Mouse (Mus musculus) ES-CJ7 (cell line): ENCODE data around the gene D430041D05Rik.
"Not testable (repeated sequence)": the region's sequence is repeated elsewhere in the genome, so short reads cannot be mapped to it uniquely, and the experiment has no call there.

Source experiments
- DNase-seq: peaks from one replicate; pipeline ENCODE4 v3.0.0; 2011; ENCODE audit warnings: low read depth, low spot score

The D430041D05Rik gene

GRCm38 (mm10) chr2:104121681-104122504 lies 288.9 kb downstream of the D430041D05Rik start:
- DNase-seq: no peak

DNA sequence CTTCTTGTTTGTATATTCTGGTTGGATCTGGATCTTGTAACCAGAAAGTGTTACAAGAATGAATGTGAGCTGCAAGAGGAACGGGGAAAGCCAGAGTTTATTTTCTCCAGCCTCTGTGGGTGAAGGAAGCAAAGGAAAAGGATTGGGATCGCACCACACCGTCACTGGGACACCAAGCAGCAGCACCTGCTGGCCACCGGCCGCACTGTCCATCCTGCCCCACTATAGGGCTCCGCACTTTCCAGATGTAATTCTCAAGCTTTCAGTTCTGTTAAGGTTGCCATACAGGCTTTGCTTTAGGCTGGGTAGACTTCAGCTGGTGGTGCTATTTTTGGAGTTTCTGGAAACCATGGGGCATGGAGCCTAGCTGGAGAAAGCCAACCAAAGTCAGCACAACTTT lies 290.5 kb downstream of the D430041D05Rik start:
- no peak for DNase-seq

DNA sequence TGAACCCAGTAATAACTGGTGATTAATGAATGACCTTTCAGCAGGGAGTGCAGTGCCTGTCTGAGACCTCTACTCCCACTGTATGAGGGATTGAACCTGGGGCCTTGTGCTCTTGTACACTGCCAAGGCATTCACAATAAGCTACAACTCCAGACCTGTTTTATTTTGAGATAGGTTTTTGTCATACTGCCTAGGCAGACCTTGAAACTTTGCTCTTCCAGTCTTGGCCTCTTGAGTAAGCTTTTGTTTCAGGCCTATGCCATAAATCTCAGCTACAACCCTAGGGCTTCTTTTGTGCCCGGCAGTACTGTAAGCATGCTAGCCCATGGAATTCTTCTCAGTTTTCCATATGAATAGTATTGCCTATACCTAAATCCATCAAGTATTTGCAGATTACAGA lies 291.7 kb downstream of the D430041D05Rik start:
- no peak for DNase-seq

GRCm38 (mm10) chr2:104117173-104117572 lies 293.6 kb downstream of the D430041D05Rik start:
- not testable (repeated sequence) for DNase-seq

- no peak for DNase-seq
Measured at GRCm38 (mm10) chr2:104114898-104115297, 295.9 kb downstream of the D430041D05Rik start.

DNA sequence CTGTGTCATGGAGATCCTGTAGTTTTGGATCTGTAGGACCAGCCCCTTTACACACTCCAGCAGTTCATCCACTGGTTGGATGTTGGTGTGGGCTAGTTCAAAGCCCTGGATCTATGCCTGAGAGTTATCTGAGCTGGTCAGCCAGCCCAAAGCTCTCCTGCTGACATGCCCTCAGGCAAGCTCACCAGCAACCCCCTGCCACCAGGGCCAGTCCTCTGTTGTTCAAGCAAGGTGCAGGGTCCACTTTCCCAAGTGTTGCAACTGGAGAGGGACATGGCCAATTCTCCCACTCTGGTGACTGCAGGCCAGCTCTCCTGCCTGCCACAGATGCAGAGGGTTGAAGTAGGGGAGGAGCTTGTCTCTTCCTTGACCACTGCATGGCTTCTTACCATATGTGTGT lies 297.2 kb downstream of the D430041D05Rik start:
- DNase-seq: not testable (repeated sequence)

DNA sequence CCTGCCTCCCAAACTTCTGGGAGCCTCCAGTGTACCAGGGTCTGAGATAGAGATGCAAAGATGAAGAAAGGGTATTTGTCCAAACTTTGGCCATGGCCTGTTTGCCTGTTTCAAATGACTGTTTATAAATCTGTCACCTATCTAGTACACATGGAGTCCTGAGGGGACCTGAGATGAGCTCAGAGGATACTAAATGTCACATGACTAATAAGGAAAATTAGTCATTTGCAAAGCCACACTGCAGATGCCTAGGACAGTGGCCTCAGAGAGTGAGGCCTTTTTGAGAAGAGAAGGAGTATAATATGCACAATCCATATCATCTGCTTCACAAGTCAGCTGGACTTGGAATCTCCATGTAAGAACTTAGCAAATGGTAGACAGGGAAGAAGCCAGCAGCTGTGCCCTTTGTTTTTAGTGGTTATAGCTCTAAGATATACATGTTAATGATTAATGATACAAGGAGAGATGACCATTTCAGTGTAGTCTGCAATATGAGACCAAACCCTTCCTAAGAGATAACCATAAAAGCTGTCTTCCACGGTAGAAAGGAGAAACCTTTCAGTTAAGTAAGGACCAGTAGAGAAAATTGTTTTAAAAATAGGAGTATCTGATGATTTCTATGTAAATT lies 299.5 kb downstream of the D430041D05Rik start:
- not testable (repeated sequence) for DNase-seq

DNA sequence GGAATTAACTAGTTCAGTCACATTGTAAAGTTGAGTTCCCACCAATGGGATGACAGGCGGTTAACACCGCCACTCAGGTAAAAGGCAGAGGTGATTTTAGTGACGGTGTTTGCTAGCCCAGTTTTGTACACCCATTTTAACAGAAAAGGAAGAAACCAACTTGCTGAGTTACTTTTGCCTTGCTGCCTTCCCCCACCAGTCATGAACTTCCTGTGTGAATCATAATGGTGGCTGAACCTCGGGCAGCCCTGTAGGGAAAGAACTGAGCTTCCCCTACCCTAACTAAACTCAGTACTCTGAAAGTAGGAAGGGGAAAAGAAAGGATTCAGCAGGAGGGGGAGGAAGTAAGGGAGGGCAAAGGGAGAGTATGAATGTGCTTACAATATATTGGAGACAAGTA lies 300.8 kb downstream of the D430041D05Rik start:
- DNase-seq: no peak

- DNase-seq: peak; percentile 37
Measured at GRCm38 (mm10) chr2:104109528-104109927, 301.3 kb downstream of the D430041D05Rik start.

DNA sequence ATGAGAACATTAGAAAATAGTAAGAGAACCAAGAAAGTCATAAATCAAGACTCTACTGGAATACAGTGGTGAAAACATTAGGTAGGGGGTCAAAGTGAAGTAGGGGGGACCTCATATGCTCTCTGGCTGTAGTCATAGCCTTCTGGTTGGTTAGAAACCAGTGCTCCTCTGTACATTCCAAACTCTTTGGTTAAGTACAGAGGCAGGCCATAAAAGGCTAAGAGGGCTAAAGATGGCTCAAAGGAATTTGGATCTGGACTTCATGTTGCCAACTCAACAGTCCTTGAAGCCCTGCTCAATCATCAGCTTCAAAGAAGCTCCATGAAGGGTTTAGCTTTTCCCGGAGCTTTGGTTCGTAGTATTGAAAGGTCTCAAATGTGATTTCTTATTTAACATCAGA lies 301.8 kb downstream of the D430041D05Rik start:
- not testable (repeated sequence) for DNase-seq

DNA sequence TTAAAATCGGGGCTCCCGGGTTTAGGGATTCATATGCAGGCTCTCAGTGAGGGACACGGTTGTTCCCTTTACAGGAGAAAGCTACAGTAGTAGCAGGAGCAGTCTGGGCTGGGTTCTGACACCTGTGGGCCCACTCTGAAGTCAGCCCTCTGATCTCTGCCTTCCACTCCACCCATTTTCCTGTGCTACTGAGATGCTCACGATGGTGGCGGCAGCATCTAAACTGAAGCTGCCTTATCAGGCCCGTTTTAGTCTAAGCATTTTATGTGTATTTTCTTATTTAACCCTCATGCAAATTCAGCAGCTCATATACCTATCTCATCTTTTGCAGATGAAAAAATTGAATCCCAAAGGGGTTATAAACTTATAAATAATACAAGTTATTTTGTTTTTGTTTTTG lies 306.0 kb downstream of the D430041D05Rik start:
- DNase-seq: no peak

DNA sequence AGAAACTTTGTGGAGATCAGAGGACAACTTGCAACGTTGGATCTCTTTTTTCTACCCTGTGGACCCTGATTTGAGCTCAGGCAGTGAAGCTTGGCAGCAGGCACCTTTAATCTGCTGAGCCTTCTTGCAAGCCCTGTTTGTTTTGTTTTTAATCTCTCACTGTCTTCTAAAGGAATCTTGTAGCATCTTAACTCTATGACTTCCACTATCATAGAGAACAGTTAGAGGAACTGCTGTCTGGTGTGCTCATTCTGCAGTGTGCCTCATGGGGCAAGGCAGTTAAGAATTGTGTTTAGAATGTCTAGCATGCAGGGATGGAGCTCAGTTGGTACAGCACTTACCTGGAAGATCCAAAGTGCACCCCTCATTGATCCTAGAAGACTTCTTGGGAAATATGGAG lies 310.9 kb downstream of the D430041D05Rik start:
- no peak for DNase-seq

DNA sequence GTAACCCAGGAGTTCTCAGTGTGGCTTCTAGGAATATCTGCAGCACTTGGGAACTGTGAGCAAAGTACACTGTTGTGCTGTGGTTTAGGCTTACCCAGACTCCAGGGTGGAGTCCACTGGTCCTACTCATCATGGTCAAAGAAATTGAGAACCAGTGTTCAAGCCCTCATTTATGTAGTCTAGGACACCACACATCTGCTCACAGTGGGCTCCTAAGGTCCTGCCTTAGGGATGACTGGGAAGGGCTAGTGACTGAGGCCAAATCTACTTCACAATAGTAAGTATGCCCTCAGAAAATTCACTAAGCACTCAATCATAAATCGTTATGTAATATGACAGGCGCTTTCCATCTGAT lies 311.6 kb downstream of the D430041D05Rik start:
- no peak for DNase-seq

DNA sequence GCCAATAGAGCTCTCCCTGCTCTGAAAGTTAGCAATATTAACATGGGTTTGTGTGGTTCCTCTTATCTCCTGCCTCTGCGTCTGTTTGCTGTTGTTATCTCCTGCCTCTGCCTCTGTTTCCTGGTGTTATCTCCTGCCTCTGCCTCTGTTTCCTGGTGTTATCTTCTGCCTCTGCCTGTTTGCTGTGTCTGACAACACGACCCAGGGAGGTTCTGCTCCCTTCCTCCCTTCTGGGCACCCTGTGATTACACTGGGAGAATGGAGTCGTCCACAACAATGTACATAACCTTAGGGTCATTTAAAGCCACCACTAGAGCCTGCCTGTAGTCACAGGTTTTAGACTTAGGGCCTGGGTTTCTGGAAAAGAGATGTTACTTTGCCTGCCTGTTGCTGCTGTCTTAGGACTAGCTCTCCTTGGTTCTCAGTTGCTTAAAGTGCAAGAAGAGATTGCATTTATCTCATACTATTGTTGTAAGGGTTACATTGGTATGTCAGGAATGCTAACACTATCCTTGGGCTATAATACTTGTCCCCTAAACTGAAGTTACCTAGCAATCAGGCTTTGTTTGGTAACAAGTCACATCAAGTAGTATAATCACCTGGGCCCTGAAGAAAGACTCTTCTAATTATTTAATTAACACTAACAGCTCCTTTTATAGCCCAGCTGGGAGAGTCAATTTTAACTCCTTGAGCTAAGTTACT lies 312.1 kb downstream of the D430041D05Rik start:
- DNase-seq: peak; percentile 61

- not testable (repeated sequence) for DNase-seq
Measured at GRCm38 (mm10) chr2:104097396-104097795, 313.4 kb downstream of the D430041D05Rik start.

GRCm38 (mm10) chr2:104096796-104097195 lies 314.0 kb downstream of the D430041D05Rik start:
- peak; percentile 38 for DNase-seq

DNA sequence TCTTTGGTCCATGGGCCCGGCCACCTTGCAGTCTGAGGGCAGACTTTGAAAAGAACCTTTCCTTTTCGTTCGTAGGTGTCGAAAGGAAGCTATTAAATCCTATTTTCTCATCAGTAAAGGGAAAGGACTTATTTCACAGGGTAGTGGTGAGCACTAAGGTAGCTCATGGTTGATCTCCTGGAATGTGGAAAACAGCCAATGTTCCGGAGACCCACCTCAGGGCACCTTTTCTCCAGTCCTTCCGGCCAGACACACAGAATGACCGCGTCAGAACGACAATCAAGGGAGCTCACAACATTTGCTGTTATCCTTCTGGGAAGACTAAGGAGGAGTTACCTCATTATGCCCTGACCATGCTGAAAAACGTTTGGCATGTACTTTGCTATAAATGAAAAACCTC lies 314.6 kb downstream of the D430041D05Rik start:
- no peak for DNase-seq

GRCm38 (mm10) chr2:104095741-104096213 lies 315.0 kb downstream of the D430041D05Rik start, which contains the start of gene Cd59a:
Cd59a (plus strand) TSS chr2:104095801.
- DNase-seq: peak; percentile 89

DNA sequence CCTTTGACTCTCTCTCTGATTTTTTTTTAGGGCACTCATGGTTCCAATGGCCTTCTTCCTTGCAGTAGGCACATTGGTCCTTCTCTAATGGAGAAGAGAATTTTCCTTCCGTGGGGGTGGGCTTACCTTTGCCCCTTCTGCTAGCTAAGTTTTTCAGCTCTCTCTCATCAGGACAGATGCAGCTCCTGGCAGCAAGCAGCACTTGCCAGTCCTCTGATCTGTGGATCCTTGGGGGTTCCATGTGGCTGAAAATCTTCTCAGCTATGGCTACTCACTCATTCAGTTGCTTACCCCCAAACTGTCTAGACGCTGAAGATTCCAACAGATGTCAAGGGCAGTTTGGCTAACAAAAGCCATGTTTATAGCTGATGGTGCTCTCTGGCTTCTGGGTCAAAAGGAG lies 317.5 kb downstream of the D430041D05Rik start:
- DNase-seq: no peak
